Mouse (Mus musculus) spleen, adult 18-20 months (tissue): ENCODE measurements around the gene Tnfrsf13c.

Experiments
- DNase-seq, 2 experiments: peaks; one replicate each; pipeline ENCODE4 v3.0.0; 2022; ENCODE audit warnings: mixed read lengths in 2 of 2

The Tnfrsf13c gene

GRCm38 (mm10) chr15:82181131-82181530, 43.0 kb downstream of the Tnfrsf13c start:
- no peak for DNase-seq

- DNase-seq, result no peak
Measured at GRCm38 (mm10) chr15:82177743-82178290, 46.4 kb downstream of the Tnfrsf13c start.

DNA sequence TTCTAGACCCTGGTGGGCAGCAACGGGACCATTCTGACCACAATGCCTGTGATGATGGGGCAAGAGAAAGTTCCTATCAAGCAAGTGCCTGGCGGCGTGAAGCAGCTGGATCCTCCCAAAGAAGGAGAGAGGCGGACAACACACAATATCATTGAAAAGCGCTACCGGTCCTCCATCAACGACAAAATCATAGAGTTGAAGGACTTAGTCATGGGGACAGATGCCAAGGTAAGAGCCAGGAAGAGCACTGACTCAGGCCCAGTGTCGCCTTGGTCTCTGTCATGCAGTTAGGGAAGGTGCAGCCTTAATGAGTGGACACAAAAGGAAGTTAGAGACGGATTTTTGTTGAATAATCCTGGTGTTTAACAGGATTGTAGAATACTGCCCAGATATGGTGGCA, 49.1 kb downstream of the Tnfrsf13c start:
- no peak for DNase-seq

- DNase-seq, result no peak
Measured at GRCm38 (mm10) chr15:82172648-82173047, 51.5 kb downstream of the Tnfrsf13c start.
